Mouse (Mus musculus): Measurements from ENCODE around the gene Tusc2. TPM values are rescaled to one million over a fixed set of nuclear protein-coding genes. Genes with fewer than 3 reads are reported as not detected.
A peak's percentile ranks its signal among the peaks of the same experiment; 100 is the strongest.

Gene Tusc2
- polyA plus RNA-seq, 1 experiment = 127 TPM

DNA sequence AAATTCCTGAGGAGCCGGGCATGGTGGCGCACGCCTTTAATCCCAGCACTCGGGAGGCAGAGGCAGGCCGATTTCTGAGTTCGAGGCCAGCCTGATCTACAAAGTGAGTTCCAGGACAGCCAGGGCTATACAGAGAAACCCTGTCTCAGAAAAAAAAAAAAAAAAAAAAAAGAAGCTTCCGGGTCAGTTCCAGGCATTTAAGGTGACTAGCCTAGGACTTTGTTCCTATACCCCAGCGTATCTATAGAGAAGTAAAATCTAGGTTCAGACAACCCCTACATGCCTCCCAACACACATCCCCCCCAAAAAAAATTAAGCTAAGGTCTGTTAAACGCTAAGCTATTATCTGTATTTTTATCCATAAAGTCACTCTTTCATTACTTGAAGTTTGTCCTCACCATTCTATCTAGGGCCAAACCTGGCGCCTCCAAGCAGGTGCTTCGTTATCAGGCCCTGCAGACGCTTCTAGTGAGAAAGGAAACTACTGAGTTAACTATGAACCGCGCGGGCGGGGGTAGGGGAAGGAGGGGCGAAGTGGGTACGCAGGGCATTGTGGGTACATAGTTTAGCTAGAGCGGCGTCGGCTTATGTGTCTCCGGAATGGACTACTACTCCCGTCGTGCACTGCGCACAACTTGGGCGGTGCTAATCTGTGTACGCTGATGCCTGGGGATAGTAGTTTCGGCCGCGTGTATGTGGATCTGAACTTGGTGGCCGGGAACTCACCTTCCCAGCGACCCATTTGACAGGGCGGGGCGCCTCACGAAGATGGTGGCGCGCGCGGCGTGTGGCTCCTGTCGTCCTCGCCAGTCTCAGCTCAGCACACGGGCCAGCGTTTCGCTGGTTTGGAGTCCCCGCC, 24.1 kb downstream of the Tusc2 start, which contains the start of gene Ifrd2:
TSS of gene Ifrd2 (plus strand) at position 669 of the 859 bp plus-strand sequence.
- peaks cover 9% of the 10 kb centered on the region for H3K4me1 ChIP-seq (ENCODE audit: control insufficient read depth, insufficient read depth, low read length)
- no peak for TF ChIP-seq CTCF (IDR thresholded peaks at IDR 0.05; ENCODE audit: borderline replicate concordance, insufficient read depth, low read depth, low read length)
- TF ChIP-seq POLR2A (IDR thresholded peaks at IDR 0.05; ENCODE audit: borderline replicate concordance, insufficient read depth, low read length) = peak; percentile 49
- no peak within 1 kb of the TSS for H3K27ac ChIP-seq (ENCODE audit: insufficient read depth, low read length)
- peak; percentile 96 to 99 for DNase-seq
- H3K27me3 ChIP-seq (ENCODE audit: control insufficient read depth, insufficient read depth, low read length) = no peaks in the 10 kb centered on the region
- peak within 1 kb of the TSS; percentile 81 for H3K4me3 ChIP-seq (replicated peaks; ENCODE audit: insufficient read depth, low read depth, low read length)
- WGBS = 11% methylated on average over 46 of the region's 46 CpGs

DNA sequence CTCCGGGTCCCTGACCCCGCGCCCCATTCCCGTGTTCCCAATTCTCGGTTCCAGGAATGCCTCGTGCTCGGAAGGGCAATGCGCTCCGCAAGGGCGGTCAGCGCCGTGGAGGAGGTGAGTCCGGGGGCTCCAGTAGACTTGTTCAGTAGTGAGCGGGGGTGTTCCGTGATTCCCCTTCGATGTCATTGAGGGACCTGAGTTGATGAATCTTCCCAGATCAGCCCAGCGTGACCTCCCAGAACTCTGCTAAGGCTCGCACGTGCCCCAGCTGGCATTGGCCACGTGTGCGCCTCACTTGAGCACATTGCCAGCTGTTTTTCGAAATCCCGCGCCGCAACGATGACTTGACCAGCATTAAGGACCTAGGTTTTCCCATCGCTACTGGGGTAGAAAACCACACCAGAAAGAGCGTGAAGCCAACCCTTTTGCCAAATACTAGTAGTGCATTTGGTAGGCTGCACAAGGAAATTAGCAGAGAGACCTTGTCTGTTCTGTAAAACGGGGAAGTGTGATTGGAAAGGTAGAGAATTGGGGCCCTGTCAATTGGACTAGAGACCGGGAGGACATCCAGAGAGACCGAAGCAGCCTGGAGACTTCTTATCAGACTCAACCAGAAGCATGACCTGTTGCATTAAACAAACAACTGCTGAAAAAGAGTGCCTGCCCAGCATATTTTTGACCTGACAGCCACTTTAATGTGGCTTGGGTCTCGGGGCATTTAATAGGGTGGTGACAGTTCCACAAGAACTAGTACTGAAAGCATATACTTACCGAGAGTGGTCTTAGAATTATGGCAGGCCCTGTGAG, 25.0 kb downstream of the Tusc2 start:
- Histone ChIP-seq H3K4me1 (ENCODE audit: control insufficient read depth, insufficient read depth, low read length) (peaks cover 18% of the 10 kb centered on the region), H3K27me3 (ENCODE audit: control insufficient read depth, insufficient read depth, low read length) (no peaks in the 10 kb centered on the region), H3K27ac (ENCODE audit: insufficient read depth, low read length) (no peak overlapping the region), H3K4me3 (replicated peaks; ENCODE audit: insufficient read depth, low read depth, low read length) (peak overlapping the region; percentile 81)
- DNase-seq = no peak
- TF ChIP-seq POLR2A (IDR thresholded peaks at IDR 0.05; ENCODE audit: borderline replicate concordance, insufficient read depth, low read length) (no peak; the same call in 1 of the 2 replicates), CTCF (IDR thresholded peaks at IDR 0.05; ENCODE audit: borderline replicate concordance, insufficient read depth, low read depth, low read length) (no peak)
- WGBS = 3% methylated on average over 33 of the region's 33 CpGs

DNA sequence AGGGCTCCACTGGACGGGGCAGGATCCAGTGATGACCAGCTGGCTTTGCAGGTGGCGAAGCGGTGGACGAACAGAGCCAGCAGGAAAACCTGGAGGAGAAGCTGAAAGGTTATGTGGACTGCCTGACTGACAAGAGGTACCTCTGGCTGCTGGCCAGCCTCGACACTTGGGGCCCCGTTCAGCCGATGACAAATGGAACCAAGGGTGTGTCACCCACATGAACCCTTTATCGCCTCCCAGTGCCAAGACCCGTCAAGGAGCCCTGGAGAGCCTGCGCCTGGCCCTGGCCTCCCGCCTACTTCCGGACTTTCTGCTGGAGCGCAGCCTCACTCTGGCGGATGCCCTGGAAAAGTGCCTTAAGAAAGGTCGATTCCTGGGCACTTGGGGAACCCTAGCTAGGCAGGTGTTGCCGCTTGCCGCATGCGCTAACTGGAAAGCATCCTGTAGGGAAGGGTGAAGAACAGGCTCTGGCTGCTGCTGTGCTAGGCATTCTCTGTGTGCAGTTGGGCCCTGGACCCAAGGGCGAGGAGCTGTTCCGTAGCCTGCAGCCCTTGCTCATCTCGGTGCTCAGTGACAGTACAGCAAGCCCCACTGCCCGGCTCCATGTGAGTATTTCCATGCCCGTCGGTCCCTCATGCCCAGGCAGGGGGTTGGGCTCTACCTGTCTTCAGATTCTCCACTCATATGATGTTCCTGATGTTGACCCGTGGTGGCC, 27.2 kb downstream of the Tusc2 start:
- peaks cover 30% of the 10 kb centered on the region for H3K4me1 ChIP-seq (ENCODE audit: control insufficient read depth, insufficient read depth, low read length)
- no peak overlapping the region for H3K4me3 ChIP-seq (replicated peaks; ENCODE audit: insufficient read depth, low read depth, low read length)
- WGBS = 67% methylated on average over 25 of the region's 25 CpGs
- TF ChIP-seq CTCF (IDR thresholded peaks at IDR 0.05; ENCODE audit: borderline replicate concordance, insufficient read depth, low read depth, low read length) (no peak), POLR2A (IDR thresholded peaks at IDR 0.05; ENCODE audit: borderline replicate concordance, insufficient read depth, low read length) (no peak)
- no peaks in the 10 kb centered on the region for H3K27me3 ChIP-seq (ENCODE audit: control insufficient read depth, insufficient read depth, low read length)
- H3K27ac ChIP-seq (ENCODE audit: insufficient read depth, low read length) = no peak overlapping the region
- no peak for DNase-seq

DNA sequence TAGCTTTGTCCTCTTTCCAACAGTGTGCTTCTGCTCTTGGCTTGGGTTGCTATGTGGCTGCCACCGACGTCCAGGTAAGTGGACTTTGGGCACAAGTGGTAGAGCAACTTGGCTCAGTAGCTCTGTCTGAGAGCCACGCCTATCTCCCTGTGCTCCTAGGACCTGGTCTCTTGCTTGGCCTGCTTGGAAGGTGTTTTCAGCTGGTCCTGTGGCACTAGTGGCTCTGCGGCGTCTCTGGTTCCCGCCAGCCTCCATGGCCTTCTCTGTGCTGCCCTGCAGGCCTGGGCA, 27.7 kb downstream of the Tusc2 start:
- no peak for DNase-seq
- no peak overlapping the region for H3K27ac ChIP-seq (ENCODE audit: insufficient read depth, low read length)
- peaks cover 30% of the 10 kb centered on the region for H3K4me1 ChIP-seq (ENCODE audit: control insufficient read depth, insufficient read depth, low read length)
- TF ChIP-seq POLR2A (IDR thresholded peaks at IDR 0.05; ENCODE audit: borderline replicate concordance, insufficient read depth, low read length) = no peak
- TF ChIP-seq CTCF (IDR thresholded peaks at IDR 0.05; ENCODE audit: borderline replicate concordance, insufficient read depth, low read depth, low read length) = no peak
- no peak overlapping the region for H3K4me3 ChIP-seq (replicated peaks; ENCODE audit: insufficient read depth, low read depth, low read length)
- 92% methylated on average over 6 of the region's 6 CpGs for WGBS
- no peaks in the 10 kb centered on the region for H3K27me3 ChIP-seq (ENCODE audit: control insufficient read depth, insufficient read depth, low read length)

DNA sequence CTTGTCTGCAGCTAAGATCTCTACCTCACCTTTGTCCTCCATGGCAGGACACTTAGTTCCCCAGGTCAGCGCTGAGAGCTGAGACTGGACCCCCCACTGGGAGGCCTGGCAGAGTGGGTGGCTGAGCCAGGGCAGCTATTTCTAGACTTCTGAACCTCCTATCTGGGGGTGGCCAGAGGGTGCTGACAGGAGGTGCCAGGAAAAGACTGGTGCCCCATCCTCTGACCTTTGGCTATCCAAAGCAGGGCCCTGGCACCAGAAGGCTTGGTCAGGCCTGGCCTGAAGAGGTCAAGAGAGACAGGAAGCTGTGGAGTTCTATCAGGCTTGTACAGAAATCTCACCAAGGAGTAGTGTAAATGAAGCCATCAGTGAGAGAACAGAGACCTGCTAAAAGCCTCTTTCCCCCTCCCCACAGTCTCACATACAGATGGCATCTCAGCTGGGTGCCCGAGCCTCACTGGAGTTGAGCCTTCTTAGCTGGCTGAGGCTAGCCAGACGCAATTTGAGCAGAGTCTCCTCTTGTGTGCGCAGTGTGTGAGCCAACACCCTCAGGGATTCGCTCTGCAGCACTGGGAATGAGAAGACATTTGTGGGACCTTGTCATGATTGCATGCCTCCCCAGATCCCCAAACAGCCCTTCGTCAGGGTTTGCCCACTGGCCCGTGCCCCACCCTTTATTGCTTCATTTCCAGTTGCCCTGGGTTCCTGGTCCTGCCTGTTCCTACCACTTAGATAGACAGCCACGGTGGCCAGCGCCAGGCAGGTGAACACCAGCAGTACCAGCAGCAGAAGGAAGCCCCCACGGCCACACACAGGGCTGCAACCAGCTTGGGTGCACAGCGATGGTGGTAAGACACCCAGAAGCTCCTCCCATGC, 30.3 kb downstream of the Tusc2 start:
- peak; percentile 90 to 93 for DNase-seq
- TF ChIP-seq CTCF (IDR thresholded peaks at IDR 0.05; ENCODE audit: borderline replicate concordance, insufficient read depth, low read depth, low read length) = no peak
- TF ChIP-seq POLR2A (IDR thresholded peaks at IDR 0.05; ENCODE audit: borderline replicate concordance, insufficient read depth, low read length) = no peak
- no peak overlapping the region for H3K4me3 ChIP-seq (replicated peaks; ENCODE audit: insufficient read depth, low read depth, low read length)
- H3K27me3 ChIP-seq (ENCODE audit: control insufficient read depth, insufficient read depth, low read length) = no peaks in the 10 kb centered on the region
- peak overlapping the region; percentile 77 for H3K27ac ChIP-seq (ENCODE audit: insufficient read depth, low read length)
- peaks cover 40% of the 10 kb centered on the region for H3K4me1 ChIP-seq (ENCODE audit: control insufficient read depth, insufficient read depth, low read length)
- 13% methylated on average over 11 of the region's 11 CpGs for WGBS

DNA sequence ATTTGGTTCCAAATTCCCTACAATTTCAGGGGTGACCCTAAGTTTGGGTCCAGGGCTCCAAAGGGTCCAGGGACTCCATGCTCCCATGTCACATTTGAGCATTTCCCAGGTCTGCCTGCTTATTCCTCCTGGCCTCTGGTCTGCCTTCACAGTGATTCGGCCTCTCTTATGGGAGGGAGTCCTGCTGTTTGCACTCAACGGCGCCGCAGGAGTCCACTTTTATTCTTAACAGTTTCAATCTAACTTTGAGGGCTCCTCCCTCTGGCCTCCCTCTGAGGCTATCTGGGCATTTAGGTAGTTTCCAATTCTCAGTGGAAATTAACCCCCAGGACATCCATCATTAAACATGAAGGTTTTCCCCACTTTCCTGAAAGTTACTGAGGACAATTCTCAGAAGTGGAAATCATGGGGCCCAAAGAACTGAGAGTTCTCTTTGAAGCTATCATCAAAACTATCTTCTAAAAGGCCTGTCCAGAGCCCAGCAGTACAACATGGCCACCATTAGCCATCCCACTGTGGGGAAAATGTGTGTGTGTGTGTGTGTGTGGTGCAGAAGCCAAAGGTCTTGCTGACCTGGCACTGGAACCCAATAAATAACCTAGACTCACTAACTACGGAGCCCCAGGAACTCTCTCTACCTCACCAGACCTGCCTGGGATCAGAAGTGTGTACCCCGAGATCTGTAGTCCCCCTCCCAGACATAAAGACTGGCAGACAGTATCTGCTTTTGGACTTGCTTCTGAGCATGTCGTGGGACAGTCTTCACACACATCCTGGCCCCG, 31.4 kb downstream of the Tusc2 start:
- WGBS = 88% methylated on average over 8 of the region's 8 CpGs
- TF ChIP-seq POLR2A (IDR thresholded peaks at IDR 0.05; ENCODE audit: borderline replicate concordance, insufficient read depth, low read length) (no peak), CTCF (IDR thresholded peaks at IDR 0.05; ENCODE audit: borderline replicate concordance, insufficient read depth, low read depth, low read length) (no peak)

More for the DNA sequence above, 31.4 kb downstream of the Tusc2 start:
- Histone ChIP-seq H3K4me1 (ENCODE audit: control insufficient read depth, insufficient read depth, low read length) (peaks cover 40% of the 10 kb centered on the region), H3K27me3 (ENCODE audit: control insufficient read depth, insufficient read depth, low read length) (no peaks in the 10 kb centered on the region), H3K27ac (ENCODE audit: insufficient read depth, low read length) (no peak overlapping the region), H3K4me3 (replicated peaks; ENCODE audit: insufficient read depth, low read depth, low read length) (no peak overlapping the region)
- DNase-seq = no peak

All from cerebellum, adult 2 months (tissue).